Mouse (Mus musculus): ENCODE measurements around the gene Rsbn1.
A peak's percentile ranks its signal among the peaks of the same experiment; 100 is the strongest.

GRCm38 (mm10) chr3:103887581-103887980 is 26.3 kb upstream of the Rsbn1 start:
- TF ChIP-seq EP300 (IDR thresholded peaks at IDR 0.05; ENCODE audit: insufficient read depth, low read depth, low read length) = no peak
- TF ChIP-seq CTCF (IDR thresholded peaks at IDR 0.05; ENCODE audit: low read depth, low read length) = peak; percentile 7

Measured in ES-Bruce4 (cell line).